Mouse (Mus musculus): ENCODE data around the gene Ly6g.
"Not testable (repeated sequence)": the region's sequence is repeated elsewhere in the genome, so short reads cannot be mapped to it uniquely, and the experiment has no call there.

Ly6g gene

DNA sequence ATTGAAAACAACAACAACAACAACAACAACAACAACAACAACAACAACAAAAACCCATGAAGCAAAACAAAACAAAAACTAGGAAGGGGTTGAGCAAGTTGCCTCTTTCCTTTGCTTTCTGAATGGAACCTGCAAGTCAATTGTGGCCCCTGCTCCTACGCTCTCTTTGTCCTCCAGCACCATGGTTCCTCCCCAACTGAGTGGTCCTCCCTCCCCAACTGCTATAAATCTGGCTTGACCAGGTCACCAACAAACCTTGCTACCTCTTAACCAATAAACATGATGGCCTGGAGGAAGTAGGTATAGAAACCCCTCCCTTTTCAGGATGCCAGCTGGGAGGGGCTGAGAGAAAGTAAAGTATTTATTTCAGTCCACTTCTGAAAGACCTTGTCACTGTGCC, at the start of gene Ly6g:
TSS of gene Ly6g (plus strand) at position 301 of the 400 bp plus-strand sequence.
- no peak for DNase-seq

DNA sequence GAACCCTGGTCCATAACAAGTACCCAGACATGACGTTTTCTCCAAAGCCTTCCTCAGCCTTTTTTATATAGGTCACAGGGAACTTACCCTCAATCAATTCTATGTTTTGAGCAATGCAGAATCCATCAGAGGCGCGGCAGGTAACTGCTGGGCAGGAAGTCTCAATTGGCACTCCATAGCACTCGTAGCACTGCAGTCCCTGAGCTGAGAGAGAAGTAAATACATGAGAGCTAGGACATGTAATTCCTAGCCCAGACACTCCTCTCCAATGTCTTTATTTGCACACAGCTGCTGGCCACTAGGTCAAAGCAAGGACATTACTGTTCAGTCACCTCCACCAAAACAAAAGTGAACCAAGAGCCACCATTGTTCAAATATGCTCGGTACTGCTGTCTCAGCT, 44.6 kb upstream of the Ly6g start:
- not testable (repeated sequence) for DNase-seq

DNA sequence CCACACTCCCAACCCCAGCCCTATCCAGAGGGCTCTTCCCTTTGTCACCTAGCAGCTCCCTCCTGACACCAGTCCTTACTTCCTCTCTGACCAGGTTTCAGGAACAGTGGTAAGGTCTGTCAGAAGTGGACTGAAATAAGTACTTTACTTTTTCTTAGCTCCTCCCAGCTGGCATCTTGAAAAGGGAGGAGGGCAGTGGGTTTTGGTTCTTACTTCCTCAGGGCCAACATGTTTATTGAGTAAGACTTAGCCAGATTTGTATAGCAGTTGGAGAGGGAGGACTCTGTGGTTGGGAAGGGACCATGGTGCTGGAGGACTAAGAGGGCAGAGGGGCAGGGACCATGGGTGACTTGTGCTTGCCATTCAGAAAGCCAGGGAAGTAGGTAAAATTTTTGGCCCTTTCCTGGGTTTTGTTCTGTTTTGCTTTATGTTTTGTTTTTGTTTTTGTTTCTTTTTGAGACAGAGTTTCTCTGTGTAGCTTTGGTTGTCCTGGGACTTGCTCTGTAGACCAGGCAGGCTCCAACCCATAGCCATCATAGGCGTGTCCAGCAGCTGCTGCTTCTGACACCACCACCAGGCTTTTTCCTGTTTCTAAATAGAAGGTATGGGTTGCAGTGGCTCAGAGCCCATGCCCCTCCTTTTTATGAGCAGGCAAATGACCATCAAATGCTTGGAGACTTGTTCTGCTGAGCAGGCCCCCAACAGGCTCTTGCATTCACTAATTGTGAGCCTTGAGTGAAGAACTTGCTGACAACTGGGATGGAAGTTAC, 43.0 kb upstream of the Ly6g start, which contains the start of gene Ly6c2:
TSS of gene Ly6c2 (minus strand) at position 110 of the 770 bp plus-strand sequence.
- DNase-seq: not testable (repeated sequence)

- DNase-seq: peak; percentile 37 to 74
Observed at GRCm38 (mm10) chr15:75116525-75116924, 38.5 kb upstream of the Ly6g start.

- not testable (repeated sequence) for DNase-seq
Observed at GRCm38 (mm10) chr15:75117481-75117880, 37.6 kb upstream of the Ly6g start.

GRCm38 (mm10) chr15:75118742-75119141, 36.3 kb upstream of the Ly6g start:
- DNase-seq: peak; percentile 25 to 31

DNA sequence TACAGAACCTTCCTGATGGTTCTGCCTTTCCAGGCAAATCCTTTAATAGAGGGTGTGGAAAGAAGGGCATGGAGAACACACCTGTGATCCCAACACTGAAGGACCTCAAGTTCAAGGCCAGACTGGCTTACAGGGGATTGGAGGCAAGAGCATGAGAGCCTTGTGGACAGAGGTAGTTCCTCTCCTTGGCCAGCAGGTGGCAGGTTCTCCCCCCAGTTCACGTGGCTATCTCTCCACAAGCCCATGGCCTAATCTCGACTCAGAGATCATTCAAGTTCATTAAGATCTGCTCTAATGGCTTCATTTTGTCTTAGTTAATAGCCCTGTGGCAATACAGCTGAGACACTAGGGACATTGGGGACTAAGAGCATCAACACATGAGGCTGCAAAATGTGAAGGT, 35.0 kb upstream of the Ly6g start:
- DNase-seq: peak; percentile 18 to 33

DNA sequence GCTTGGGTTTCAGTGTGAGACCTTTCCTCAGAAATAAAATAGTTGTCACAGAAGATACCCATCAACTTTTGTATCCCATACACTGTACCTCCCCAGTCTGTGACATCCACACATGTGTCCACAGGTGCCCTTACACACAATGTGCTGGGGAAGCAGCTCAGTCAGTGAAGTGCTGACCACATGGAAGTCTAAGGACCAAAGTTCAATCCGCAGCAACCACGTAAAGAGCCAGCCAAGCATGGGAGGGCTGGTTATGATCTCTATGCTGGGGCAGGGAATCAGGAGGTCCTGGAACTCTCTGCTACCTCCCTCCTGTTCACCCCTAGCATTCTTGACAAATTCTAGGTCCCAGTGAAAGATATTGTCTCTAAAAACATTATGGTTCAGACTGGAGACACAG, 22.7 kb upstream of the Ly6g start:
- not testable (repeated sequence) for DNase-seq

- not testable (repeated sequence) for DNase-seq
Observed at GRCm38 (mm10) chr15:75135090-75135783, 19.8 kb upstream of the Ly6g start.

- DNase-seq: not testable (repeated sequence)
Observed at GRCm38 (mm10) chr15:75137739-75138138, 17.3 kb upstream of the Ly6g start.

DNA sequence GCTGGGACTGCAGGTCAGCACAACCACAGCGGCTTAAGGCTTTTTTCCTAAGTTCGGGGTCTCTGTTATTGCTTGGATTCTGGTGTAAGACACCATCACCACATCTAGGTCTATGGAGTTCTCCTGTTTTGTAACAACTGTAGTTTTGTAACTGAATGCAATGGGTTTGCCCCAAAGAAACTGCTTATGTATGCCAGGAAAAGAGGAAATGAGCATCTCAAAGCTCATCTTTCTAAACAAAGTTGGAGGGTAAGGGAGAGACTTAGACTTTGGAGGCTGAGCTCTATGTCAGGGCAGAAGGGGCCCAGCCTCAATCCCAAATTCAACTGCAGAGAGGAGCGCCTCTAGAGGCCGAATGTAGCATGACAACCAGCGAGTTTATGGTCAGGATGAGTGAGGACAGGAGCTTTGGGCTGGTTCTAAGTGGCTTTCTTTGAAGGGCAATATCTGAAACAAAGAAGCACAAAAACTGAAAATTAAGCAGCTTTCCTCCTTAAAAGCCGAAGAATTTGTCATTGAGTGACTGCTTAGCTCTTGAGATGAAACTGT, 13.2 kb upstream of the Ly6g start:
- peak in 1 of 2 experiments; percentile 32 for DNase-seq

DNA sequence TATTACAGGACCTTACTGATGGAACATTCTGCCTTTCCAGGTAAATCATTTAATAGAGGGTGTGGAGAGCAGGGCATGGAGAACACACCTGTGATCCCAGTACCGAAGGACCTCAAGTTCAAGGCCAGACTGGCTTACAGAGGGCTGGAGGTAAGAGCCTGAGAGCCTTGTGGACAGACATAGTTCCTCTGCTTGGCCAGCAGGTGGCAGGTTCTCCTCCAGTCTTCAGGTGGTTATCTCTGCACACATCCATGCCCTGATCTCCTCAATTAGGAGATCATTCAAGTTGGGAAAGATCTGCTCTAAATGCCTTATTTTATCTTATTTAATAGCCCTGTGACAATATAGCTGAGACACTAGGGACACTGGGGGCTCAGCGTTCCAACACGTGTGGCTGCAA, 11.3 kb upstream of the Ly6g start:
- DNase-seq: peak in 1 of 2 experiments; percentile 6

DNA sequence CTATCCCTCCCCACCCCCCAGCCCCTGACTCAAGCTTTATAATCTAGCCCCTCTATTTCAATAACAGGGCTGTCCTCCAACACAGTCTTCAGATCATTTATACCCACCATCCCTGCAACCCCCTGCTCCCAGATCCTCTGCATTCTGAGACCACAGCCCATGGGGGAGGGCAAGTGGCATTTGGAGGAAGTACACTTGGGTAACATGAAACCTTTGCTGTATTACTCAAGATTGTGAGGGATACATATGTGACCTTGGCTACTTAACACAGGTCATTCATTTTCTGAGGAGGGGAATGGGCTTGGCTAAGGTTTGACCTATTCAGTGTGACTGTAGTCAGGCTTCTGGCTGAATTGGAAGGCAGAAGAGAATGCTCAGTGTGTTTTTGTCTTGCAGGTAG, 2.0 kb upstream of the Ly6g start:
- no peak for DNase-seq

- no peak for DNase-seq
Observed at GRCm38 (mm10) chr15:75157646-75158045, 2.6 kb downstream of the Ly6g start.

GRCm38 (mm10) chr15:75175506-75175905, 20.5 kb downstream of the Ly6g start:
- peak; percentile 5 to 23 for DNase-seq

- DNase-seq: no peak
Observed at GRCm38 (mm10) chr15:75186291-75186690, 31.3 kb downstream of the Ly6g start.

GRCm38 (mm10) chr15:75189116-75189515, 34.1 kb downstream of the Ly6g start:
- DNase-seq: peak in 1 of 2 experiments; percentile 7

- not testable (repeated sequence) for DNase-seq
Observed at GRCm38 (mm10) chr15:75190560-75190959, 35.5 kb downstream of the Ly6g start.
